Mouse (Mus musculus) urinary bladder, postnatal 36 days (tissue): Measurements from ENCODE around the gene Serpina12.
A peak's percentile ranks its signal among the peaks of the same experiment; 100 is the strongest.

Source experiments
- DNase-seq, 2 experiments: peaks; one replicate each; pipeline ENCODE4 v3.0.0; 2022; ENCODE audit warnings: low spot score in 2 of 2, mixed read lengths in 1 of 2

Gene Serpina12

DNA sequence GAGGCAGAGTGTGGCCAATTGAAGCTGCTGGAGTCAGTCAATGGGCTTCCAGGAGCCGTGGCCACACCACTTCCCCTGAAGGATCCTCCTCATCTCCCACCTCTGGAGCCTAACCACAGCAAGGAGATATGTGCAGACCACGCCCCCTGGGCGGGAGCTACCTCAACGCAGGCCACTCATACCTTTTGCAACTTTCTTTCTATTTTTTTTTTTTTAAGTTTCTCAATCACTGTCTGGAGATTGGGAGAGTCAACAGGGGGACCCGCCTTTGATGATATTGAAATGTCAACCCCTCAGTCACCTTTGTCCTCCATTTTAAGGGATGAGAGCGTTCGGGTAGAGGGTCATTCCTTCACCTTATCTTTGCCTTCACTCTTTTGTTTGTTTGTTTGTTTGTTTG lies at the start of gene Serpina12:
Serpina12 (minus strand) TSS at position 101 of the 400 bp plus-strand sequence.
- DNase-seq, result no peak

DNA sequence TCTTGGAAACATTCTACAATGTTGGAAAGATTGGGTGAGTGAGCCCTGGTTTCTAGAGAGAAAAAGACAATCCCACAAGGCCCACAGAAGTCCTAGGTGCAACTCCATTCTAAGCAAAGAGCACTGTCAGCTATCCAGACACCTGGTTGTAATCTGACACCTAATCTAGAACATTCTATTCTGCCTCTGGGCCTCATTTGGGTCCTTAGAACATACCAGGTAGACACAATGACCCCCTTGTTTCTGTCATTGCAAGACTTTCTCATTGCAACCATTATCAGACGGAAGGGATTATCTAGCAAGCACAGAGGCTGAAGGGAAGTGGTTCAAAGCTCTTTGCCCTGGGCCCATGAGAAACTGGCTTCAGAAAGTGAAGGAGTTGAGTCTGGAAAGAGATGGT lies 47.1 kb upstream of the Serpina12 start:
- DNase-seq, result no peak

DNA sequence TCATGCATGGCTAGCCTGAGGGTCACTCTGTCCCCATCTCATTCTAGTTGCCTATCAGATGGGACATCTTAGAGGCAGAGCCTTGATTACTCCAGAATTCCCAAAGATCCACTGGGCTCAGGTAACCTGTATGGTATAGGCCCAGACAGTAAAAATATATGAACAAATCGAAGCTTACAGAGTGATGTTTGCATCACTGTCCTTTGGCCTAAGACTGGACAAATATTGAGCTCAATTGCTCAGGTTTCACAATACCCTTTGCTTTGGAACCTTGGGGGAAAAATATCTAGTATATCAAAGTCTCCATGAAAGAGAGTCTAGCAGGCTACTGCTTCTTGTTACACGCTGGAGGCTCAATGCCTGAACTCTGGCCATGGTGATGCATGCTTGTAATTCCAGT lies 45.9 kb upstream of the Serpina12 start:
- DNase-seq, result no peak

DNA sequence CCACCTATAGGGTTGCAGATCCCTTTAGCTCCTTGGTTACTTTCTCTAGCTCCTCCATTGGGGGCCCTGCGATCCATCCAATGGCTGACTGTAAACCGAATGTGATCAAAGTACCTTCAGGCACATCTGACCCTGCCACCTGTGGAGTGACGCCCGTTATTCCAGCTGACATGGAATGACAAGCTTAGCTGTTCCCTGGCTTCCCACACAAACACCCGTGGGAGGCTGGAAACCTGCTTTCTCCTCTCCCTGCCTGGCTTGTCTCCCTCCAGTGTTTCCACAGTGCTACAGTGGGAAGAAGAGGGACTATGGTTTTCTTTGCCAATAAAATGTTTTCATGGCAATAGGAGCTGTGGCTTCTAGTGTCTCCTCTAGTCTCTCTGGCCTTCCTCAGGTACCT lies 28.0 kb upstream of the Serpina12 start:
- no peak for DNase-seq

DNA sequence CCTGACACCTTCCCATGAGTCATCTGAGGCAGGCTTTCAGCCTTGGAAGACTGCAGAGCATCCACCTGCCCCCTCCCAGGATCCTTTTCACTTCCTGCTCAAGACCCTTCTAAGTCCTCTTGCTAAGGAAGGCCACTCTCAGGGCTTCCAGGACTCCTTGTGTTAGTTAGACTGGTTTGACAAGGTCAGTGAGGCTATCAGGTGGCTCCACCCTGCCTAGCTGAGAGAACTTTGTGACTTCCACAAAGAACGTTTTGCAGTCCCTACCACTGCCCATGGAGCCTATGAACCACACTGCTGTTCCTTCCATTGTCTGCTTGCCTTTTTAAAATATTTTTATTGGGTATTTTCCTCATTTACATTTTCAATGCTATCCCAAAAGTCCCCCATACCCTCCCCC lies 27.5 kb upstream of the Serpina12 start:
- no peak for DNase-seq

DNA sequence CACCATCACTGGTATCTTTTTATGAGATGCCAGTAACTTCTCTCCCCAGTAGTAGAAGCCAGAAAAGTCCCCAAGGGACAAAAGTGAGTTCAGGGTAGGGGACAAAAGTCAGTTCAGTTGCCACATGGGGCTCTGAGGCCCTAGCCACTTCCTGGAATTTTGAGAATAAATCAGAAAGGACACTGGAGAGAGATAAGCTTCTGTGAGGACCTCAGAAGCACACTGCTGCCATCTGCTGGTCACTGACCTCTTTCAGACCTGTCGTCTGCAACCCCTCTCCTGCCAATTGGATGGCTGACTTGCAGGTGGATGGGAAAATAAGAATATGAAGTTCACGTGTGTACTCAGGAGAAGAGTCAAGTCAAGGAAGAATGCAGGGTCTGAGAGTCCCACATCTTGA lies 25.4 kb upstream of the Serpina12 start:
- peak; percentile 61 to 70 for DNase-seq

DNA sequence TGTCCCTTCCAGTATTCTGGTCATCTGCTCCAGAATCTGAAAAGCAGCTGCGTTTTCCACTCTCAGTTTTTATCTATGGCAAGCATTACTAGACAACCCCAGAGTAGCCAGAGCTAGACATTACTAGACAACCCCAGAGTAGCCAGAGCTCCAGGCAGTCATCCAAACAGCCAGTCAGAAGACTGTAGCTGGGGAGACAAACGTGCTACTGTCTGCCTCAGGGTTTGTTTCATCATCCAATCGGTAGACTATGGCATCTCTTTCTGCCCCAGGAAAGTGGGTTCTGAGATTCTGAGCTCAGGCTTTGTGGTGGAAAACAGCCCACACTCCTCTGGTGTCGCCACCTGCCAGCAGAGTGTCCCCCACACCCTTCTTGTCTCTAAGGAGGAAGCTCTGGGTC lies 23.3 kb upstream of the Serpina12 start:
- peak in 1 of 2 experiments; percentile 47 for DNase-seq

DNA sequence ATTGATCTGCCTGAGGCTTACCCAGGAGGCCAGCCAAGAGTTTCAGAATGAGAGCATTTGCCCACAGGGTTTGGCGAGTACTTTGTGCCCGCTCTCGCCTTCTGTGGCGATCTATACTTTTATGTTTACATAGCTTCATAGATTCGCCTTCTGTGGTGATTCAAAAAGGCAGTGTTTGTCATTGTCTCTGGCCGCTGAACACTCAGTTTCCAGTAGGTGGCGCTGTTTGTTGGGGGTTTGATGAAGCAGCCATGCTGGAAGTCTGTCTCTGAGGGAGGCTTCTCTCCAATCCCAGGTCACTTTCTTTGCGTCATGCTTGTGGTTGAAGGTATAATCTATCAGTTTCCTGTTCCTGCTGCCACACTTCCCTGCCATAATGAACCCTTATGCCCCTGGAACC lies 22.0 kb upstream of the Serpina12 start:
- peak; percentile 58 to 70 for DNase-seq

DNA sequence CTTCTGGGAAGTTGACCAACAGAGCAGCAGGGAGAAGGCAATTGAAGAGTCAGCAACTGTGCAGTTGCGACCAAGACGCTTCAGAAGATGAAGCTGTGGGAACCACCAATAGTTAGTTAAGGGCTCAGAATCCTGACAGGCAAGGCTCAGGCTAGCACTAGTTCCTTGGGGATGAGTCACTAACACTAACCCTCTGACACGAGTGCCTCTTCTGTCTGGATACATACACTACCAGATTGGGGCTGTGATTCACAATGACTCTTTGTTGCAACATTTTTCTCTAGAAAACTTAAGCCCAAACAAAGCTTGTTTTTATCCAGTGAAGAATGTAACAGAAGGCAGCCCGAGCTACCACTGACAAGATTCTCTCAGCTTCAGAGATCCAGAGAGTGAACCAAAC lies 20.8 kb upstream of the Serpina12 start:
- no peak for DNase-seq

DNA sequence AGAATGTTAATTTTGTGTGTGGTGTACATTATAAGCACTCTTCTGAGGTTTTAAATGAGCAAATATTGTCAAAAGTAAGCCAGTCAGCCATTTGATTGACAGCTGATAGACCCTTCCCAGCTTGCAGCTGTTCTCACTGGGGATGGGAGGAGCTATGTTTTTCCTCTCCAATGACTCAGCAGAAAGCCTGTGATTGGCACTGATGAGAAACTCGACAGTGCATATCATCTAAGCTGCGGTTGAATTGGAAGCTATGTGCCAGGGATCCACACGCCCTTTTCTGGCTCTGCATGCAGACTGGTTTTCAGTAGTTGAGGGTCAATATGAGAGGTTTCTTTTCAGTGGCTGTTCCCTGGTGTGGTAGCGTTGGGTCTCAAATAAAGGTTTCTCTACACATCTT lies 20.3 kb upstream of the Serpina12 start:
- no peak for DNase-seq

DNA sequence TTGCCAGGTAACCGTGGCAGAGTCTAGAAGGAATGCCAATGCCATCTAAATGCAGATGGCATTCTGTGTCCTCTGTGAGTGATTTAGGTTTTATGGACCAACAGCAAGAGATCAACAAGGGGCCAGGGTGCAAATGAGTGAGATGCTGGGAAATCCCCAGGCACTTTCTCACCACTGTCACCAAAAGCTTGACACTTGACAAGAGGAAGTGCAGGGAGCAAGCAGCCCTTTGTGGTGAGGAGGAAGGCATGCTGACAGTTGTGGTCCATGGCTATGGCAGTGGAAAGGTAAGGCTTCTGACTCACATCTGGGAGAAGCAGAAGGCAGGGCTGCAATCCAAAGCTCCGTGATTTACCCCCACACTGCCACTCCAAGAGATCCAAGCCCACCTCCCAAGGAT lies 17.6 kb upstream of the Serpina12 start:
- DNase-seq, result no peak

DNA sequence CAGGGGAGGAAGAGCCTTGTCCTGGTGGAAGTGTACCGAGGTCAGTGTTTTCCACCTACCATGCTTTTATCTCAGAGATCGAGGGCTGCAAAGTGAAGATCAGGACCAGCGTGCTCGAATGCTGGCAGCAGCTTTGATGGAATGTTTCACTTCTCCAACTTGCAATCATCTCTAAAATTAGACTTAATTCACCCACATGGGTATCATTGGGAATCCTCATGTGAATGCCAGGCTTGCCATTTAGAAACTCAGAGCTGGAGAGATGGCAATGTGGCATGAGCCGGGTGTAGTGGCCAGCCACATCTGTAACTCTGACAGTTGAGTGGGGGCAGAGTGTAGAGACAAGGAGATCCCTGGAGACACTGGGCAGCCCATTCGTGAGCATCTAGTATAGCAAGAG lies 15.9 kb upstream of the Serpina12 start:
- DNase-seq, result no peak

DNA sequence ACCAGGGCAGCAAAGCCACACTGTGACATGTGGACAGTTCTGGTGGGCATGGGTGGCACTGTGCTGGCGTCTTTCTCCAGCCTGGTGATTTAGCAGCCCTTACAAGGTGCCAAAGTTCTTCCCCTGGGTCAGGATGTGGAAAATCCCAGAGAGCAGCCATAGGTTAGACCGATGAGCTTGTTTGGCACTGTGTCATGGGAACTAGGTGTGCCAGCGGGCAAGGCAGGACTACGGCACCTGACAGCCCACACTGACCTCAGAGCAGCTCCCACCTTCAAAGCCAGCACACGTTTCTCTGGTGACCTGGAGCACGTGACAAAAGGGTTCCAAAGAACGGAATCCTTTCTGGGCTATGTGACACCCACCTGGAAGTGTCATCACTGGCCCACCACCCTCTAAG lies 13.3 kb upstream of the Serpina12 start:
- DNase-seq, result no peak

DNA sequence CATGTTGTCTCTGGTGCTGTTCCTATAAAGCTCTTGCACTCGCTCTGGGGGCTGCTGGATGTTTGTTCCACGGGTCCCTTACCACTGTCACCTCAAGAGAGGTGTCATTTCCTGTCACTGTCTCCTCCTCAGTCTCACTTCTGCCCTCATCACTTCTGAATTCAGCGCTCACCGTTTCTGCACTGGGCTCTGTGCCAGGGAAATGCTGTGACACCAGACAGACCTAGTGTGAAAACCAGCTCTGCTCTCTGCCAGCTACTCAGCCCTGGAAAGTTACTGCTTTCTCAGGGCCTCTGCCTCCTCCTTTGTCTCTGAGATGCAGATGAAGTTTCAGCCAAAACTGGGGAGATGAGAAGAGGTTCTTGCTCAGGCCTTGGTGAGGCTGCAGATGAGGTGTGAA lies 12.8 kb upstream of the Serpina12 start:
- DNase-seq, result no peak

DNA sequence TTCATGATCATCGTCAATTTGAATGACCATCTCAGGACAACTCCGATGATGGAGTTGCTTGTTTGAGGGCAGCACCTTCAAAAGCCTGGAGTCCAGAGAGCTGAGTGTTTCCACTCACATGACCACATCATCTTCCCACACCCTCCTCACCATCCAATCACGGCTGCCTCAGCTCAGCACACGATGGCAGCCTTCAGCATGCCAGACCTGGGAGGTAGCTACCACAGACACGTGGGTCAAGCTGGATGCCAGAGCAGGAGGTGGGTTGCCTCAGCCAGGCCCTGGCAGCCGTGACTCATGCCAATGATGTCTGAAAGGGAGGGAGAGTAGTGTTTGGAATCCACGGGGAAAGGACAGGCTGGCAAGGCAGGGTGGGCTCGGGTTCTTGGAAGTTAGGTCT lies 11.5 kb upstream of the Serpina12 start:
- no peak for DNase-seq

DNA sequence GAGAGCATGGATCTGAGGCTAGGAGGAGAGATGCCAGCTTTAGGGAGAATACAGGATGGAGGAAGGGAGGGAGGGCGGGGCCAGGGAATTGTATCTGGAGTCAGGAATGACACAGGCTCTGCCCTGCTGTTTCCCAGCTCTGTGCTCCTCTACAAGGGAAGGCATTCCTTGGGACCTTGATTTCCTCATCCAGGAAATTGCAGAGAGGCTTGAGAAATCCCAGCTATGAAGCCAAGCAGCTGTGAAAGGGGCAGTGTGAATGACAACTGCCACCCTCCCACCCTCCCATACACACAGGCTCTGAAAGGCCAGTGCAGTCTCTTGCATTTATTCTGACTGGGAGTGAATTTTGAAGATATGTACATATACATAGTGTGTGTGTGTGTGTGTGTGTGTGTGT lies 9.8 kb upstream of the Serpina12 start:
- no peak for DNase-seq

DNA sequence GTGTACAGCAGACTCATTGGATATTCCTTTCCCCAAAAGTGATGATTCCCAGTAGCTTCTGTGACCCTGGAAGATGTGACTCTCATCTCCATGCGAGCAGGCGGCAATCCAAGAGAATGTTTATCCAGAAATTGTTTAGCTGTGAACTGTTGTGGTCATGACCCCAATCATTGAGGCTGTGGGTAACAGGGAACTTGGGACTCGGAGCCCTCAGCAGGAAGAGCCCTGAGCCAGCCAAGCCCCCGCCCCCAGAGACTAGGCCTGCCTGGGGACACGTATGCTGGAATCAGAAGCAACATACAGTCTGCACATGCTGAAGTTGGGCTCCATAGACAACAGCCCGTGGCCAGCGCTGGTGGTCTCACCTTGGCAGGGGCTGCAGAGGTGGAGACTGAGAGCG lies 1.5 kb upstream of the Serpina12 start:
- no peak for DNase-seq

DNA sequence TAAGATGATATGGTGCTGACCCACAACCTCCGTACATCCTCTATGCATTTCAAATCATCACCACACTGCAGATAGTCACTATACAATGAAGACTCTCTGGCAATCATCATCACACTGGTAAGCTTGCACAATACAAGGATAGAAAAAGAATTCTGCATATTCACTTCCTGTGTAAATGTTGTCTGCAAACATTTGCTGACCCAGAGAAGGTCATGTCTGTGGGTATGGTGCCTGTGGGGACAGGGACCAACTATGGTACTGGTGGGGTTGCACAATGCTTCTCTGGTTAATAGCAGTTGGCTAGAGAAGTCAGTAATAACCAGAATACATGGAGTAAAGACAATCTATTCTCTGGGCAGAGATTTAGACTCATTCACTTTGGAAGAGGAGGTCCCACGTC lies 1.5 kb downstream of the Serpina12 start:
- no peak for DNase-seq

DNA sequence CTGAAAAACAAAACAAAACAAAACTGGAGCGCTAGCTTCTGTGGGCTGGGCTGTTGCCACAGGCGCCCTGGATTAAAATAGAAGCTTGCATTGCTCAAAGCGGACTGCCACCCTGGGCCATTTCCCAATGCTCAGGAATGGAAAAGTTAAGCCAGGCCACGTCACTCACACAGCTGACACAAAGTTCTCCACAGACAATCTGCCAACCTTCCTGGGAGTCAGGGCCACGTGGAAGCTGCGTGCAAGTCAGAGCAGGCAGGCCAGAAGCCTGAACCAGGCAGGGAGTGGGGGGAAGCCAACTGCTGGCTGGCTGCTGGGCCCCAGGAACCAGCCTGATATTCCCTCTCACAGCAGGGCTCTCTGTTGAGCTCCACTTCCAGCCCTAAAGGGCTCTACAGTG lies 2.8 kb downstream of the Serpina12 start:
- DNase-seq, result peak in 1 of 2 experiments; percentile 63

DNA sequence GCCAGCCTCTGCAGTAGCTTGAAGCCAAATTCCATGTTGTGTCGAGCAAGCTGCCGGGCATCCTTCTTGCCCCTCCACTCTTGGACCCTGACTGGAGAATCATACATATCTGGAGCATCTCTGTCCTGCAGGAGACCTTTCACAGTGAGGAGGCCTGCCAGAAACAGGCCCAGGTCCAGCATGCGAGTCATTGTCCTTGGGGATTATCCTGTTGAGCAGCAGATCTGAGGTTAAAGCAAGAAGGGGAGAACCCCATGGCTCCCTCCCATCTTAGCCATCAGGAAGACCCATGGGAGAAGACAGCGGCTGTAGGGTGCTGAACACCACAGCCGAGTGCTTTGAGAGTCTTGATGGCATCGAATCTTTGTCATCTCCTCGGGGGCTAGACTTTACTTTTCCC lies 6.1 kb downstream of the Serpina12 start:
- DNase-seq, result no peak

DNA sequence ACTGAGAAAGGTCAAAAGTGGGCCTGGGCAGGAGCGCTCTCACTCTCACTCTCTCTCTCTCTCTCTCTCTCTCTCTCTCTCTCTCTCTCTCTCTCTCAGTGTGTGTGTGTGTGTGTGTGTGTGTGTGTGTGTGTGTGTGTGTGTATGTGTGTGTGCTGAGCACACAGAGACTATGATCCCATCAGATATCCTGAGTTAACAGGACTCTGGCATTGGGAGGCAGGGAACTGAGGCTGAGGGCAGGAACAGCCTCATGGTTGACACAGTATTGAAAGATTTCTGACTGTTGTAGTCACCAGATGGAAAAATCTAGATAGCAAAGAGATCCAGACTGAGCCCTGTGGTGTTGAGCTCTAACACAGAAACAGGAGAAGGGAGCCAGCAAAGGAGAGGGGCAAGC lies 10.5 kb downstream of the Serpina12 start:
- DNase-seq, result no peak

DNA sequence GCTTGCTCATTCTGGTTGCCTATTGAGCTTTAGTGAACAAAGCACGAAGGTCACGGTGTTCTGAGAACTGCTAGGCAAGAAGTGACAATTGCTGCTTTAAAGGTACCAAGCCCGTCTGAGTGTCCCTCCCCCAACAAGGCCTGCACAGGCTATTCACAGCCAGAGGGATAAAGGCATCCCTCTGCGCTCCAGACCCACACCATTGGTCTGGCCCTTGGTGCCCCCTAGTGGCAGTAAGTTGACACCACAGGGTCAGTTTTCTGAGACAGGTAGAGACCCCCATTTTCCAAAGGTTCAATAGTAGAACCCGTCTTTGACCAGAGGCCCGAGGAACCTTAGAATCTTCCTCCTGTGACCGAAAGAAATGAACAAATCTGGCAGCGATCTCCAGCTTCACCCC lies 14.3 kb downstream of the Serpina12 start:
- DNase-seq, result peak; percentile 6 to 22

DNA sequence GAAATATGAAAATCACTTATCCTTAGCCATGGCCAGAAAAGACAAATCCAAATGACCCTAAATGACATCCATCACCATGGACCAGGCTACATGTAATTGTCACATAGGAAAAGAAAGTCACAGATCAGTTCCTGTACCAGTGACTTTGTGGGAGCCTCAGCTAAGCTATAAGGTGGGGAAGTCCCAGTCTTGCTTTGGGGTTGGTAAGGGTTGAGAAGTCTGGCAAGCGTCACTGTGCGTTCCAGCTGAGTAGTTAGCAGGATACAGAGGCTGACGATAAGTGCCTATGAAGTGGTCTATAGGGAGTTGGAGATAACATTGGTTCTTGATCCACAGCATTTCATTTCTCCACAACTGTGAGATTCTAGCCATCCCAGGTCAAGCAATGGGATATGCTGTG lies 29.0 kb downstream of the Serpina12 start:
- DNase-seq, result no peak

DNA sequence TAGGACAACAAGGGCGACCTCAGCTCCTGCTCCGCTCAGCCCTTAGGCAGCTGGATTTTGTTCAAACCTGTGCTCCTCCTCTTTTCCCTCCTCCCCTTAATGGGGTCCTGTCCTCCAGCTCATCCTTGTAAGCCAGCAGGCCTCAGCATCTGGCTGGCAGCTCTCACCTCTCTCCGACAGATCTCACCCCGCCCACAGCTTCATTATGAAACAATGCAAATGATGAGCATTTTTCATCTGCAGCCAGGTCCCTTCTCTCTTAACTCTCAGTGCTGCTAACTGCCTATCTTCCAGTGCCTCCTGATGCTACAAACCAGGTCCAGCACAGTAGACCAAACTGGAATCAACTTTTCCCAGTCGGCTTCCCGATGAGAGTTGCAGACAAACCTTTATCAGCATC lies 30.6 kb downstream of the Serpina12 start, which contains the start of gene Serpina9:
Serpina9 (minus strand) TSS at position 136 of the 400 bp plus-strand sequence.
- DNase-seq, result no peak

DNA sequence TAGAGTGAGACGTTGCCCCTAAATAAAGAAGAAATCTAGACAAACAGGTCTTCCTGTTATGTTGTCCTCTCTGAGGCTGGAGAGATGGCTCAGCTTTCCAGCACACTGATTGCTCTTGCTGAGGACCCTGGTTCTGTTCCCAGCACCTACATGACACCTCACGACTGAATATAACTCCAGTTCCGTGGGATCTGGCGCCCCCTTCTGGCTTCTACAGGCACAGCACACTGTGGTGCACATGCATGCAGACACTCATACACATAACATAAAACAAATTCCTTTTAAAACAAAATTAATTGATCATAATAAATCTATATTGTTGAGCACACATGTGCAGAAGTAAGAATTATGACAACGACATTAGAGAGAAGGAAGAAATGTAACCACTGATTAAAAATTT lies 39.6 kb downstream of the Serpina12 start:
- DNase-seq, result no peak
